Mouse (Mus musculus) intestine, embryonic 16.5 days (tissue): ENCODE measurements around the gene L3mbtl1. TPM values are rescaled to one million over a fixed set of nuclear protein-coding genes. Genes with fewer than 3 reads are reported as not detected.
A peak's percentile ranks its signal among the peaks of the same experiment; 100 is the strongest.

Experiments
- ATAC-seq: fragments of 200-750 bp; cut with Nextera tagmentation; 2 replicates; pipeline ENCODE4 v1.8.0; 2017; ENCODE audit warnings: moderate TSS enrichment, moderate library complexity
- H3K27ac ChIP-seq: fragments of 300-500 bp; sonication (generic); 2 replicates; pipeline ENCODE4 v1.5.1; 2014; ENCODE audit warnings: mild to moderate bottlenecking, low read length
- H3K27me3 ChIP-seq: fragments of 300-500 bp; sonication (generic); replicated peaks from 2 replicates; pipeline ENCODE4 v1.6.1; 2014; ENCODE audit warnings: low read length, control low read depth, mixed read lengths; ENCODE audit not compliant: control insufficient read depth, insufficient read depth
- H3K36me3 ChIP-seq: fragments of 300-500 bp; sonication (generic); 2 replicates; pipeline ENCODE4 v1.6.1; 2014; ENCODE audit warnings: low read length, control low read depth; ENCODE audit not compliant: control insufficient read depth, insufficient read depth
- H3K4me1 ChIP-seq: fragments of 300-500 bp; sonication (generic); 2 replicates; pipeline ENCODE4 v1.6.1; 2014; ENCODE audit warnings: low read length, control low read depth, mixed read lengths; ENCODE audit not compliant: control insufficient read depth, insufficient read depth
- H3K4me2 ChIP-seq: fragments of 300-500 bp; sonication (generic); 2 replicates; pipeline ENCODE4 v1.6.1; 2014; ENCODE audit warnings: low read depth, low read length, control low read depth
- H3K4me3 ChIP-seq: fragments of 300-500 bp; sonication (generic); 2 replicates; pipeline ENCODE4 v1.5.1; 2014; ENCODE audit warnings: mild to moderate bottlenecking, low read length
- H3K9ac ChIP-seq: fragments of 300-500 bp; sonication (generic); 2 replicates; pipeline ENCODE4 v1.6.1; 2014; ENCODE audit warnings: low read depth, low read length
- H3K9me3 ChIP-seq: fragments of 300-500 bp; sonication (generic); 2 replicates; pipeline ENCODE4 v1.6.1; 2016; ENCODE audit warnings: low read length, control low read depth; ENCODE audit not compliant: control insufficient read depth
- WGBS: fragments of 180-500 bp; shearing (Covaris S2); extraction: QIAGEN DNeasy Blood & Tissue Kit; methylation state at CpG from one replicate; pipeline ENCODE4 v1.1.7; 2014; 5-methylcytosine and 5-hydroxymethylcytosine counted together
- polyA plus RNA-seq: library from polyadenylated mRNA; unstranded; fragments of >200 nt; fragmentation: Nextera tagmentation; extraction: Ambion mirVana; gene quantifications from 2 replicates; pipeline ENCODE4 v1.2.1, GENCODE M21; 2015

The L3mbtl1 gene
- polyA plus RNA-seq, 1 experiment from 2014 or later, result 0.09 TPM

GRCm38 (mm10) chr2:162932706-162933105 lies 10.6 kb upstream of the L3mbtl1 start:
- Histone ChIP-seq H3K4me3 (peak overlapping the region; percentile 95), H3K9me3 (no peaks in the 10 kb centered on the region), H3K4me2 (peak overlapping the region; percentile 67), H3K4me1 (0 out of 2 replicates have a peak, but pooled peaks cover 3% of the 10 kb centered on the region), H3K36me3 (peaks cover 17% of the 10 kb centered on the region), H3K9ac (peak overlapping the region; percentile 100; the same call in 1 of the 2 replicates), H3K27ac (no peak overlapping the region), H3K27me3 (no peaks in the 10 kb centered on the region)
- 38% methylated on average over 4 of the region's 4 CpGs for WGBS
- ATAC-seq, result no peak

GRCm38 (mm10) chr2:162934421-162934820 lies 8.9 kb upstream of the L3mbtl1 start:
- 89% methylated on average over 19 of the region's 19 CpGs for WGBS
- Histone ChIP-seq H3K36me3 (peaks cover 17% of the 10 kb centered on the region), H3K9me3 (no peaks in the 10 kb centered on the region), H3K4me2 (no peak overlapping the region), H3K27me3 (no peaks in the 10 kb centered on the region), H3K4me3 (no peak overlapping the region), H3K9ac (no peak overlapping the region), H3K27ac (no peak overlapping the region), H3K4me1 (0 out of 2 replicates have a peak, but pooled peaks cover 3% of the 10 kb centered on the region)
- ATAC-seq, result no peak

GRCm38 (mm10) chr2:162935700-162936099 lies 7.6 kb upstream of the L3mbtl1 start:
- Histone ChIP-seq H3K4me2 (no peak overlapping the region), H3K27me3 (no peaks in the 10 kb centered on the region), H3K4me3 (no peak overlapping the region), H3K9me3 (no peaks in the 10 kb centered on the region), H3K27ac (no peak overlapping the region), H3K4me1 (0 out of 2 replicates have a peak, but pooled peaks cover 3% of the 10 kb centered on the region), H3K9ac (no peak overlapping the region), H3K36me3 (peaks cover 23% of the 10 kb centered on the region)
- ATAC-seq, result no peak
- WGBS, result 94% methylated on average over 3 of the region's 3 CpGs

- WGBS, result 67% methylated on average over 1 of the region's 1 CpGs
These were observed 3.7 kb upstream of the L3mbtl1 start for GRCm38 (mm10) chr2:162939562-162939961.

GRCm38 (mm10) chr2:162943931-162944330 lies 659 bp downstream of the L3mbtl1 start:
- 5% methylated on average over 11 of the region's 11 CpGs for WGBS
- Histone ChIP-seq H3K4me1 (peaks cover 8% of the 10 kb centered on the region), H3K4me3 (peak overlapping the region; percentile 61; the same call in 1 of the 2 replicates), H3K27ac (no peak overlapping the region), H3K9me3 (no peaks in the 10 kb centered on the region), H3K4me2 (peak overlapping the region; percentile 99), H3K36me3 (0 out of 2 replicates have a peak, but pooled peaks cover 7% of the 10 kb centered on the region), H3K27me3 (peaks cover 7% of the 10 kb centered on the region; the same call in 1 of the 2 replicates), H3K9ac (no peak overlapping the region)
- no peak for ATAC-seq

More at GRCm38 (mm10) chr2:162939562-162939961, 3.7 kb upstream of the L3mbtl1 start:
- H3K27me3 ChIP-seq, result peaks cover 7% of the 10 kb centered on the region; the same call in 1 of the 2 replicates
- no peaks in the 10 kb centered on the region for H3K9me3 ChIP-seq
- H3K27ac ChIP-seq, result no peak overlapping the region
- peaks cover 15% of the 10 kb centered on the region for H3K36me3 ChIP-seq
- no peak overlapping the region for H3K4me3 ChIP-seq
- H3K4me1 ChIP-seq, result peaks cover 8% of the 10 kb centered on the region
- H3K9ac ChIP-seq, result no peak overlapping the region
- no peak for ATAC-seq
- H3K4me2 ChIP-seq, result no peak overlapping the region

GRCm38 (mm10) chr2:162946964-162947363 lies 3.7 kb downstream of the L3mbtl1 start:
- Histone ChIP-seq H3K4me3 (no peak overlapping the region), H3K27me3 (peaks cover 7% of the 10 kb centered on the region; the same call in 1 of the 2 replicates), H3K9ac (no peak overlapping the region), H3K27ac (no peak overlapping the region), H3K4me1 (peaks cover 8% of the 10 kb centered on the region), H3K36me3 (no peaks in the 10 kb centered on the region), H3K9me3 (no peaks in the 10 kb centered on the region), H3K4me2 (no peak overlapping the region)
- no peak for ATAC-seq
- 87% methylated on average over 5 of the region's 5 CpGs for WGBS

- H3K27me3 ChIP-seq, result peaks cover 7% of the 10 kb centered on the region; the same call in 1 of the 2 replicates
- peak overlapping the region; percentile 45 for H3K4me2 ChIP-seq
- peak overlapping the region; percentile 33; the same call in 1 of the 2 replicates for H3K9ac ChIP-seq
- H3K27ac ChIP-seq, result no peak overlapping the region
- H3K4me1 ChIP-seq, result peaks cover 8% of the 10 kb centered on the region
- no peaks in the 10 kb centered on the region for H3K9me3 ChIP-seq
- H3K4me3 ChIP-seq, result peak overlapping the region; percentile 30
- no peaks in the 10 kb centered on the region for H3K36me3 ChIP-seq
- ATAC-seq, result peak; percentile 68
- WGBS, result 40% methylated on average over 15 of the region's 15 CpGs
These were observed 4.5 kb downstream of the L3mbtl1 start for GRCm38 (mm10) chr2:162947736-162948135.

GRCm38 (mm10) chr2:162948221-162948620 lies 4.9 kb downstream of the L3mbtl1 start:
- H3K4me2 ChIP-seq, result peak overlapping the region; percentile 45
- peak; percentile 20; the same call in 1 of the 2 replicates for ATAC-seq
- H3K36me3 ChIP-seq, result no peaks in the 10 kb centered on the region
- peaks cover 3% of the 10 kb centered on the region; the same call in 1 of the 2 replicates for H3K4me1 ChIP-seq
- no peaks in the 10 kb centered on the region for H3K9me3 ChIP-seq
- peak overlapping the region; percentile 33; the same call in 1 of the 2 replicates for H3K9ac ChIP-seq
- H3K4me3 ChIP-seq, result peak overlapping the region; percentile 30
- peaks cover 4% of the 10 kb centered on the region; the same call in 1 of the 2 replicates for H3K27me3 ChIP-seq
- no peak overlapping the region for H3K27ac ChIP-seq
- 58% methylated on average over 14 of the region's 14 CpGs for WGBS

GRCm38 (mm10) chr2:162950776-162951175 lies 7.5 kb downstream of the L3mbtl1 start:
- no peaks in the 10 kb centered on the region for H3K36me3 ChIP-seq
- H3K9me3 ChIP-seq, result no peaks in the 10 kb centered on the region
- no peak overlapping the region for H3K4me3 ChIP-seq
- 86% methylated on average over 2 of the region's 2 CpGs for WGBS
- H3K4me1 ChIP-seq, result no peaks in the 10 kb centered on the region
- no peak overlapping the region for H3K4me2 ChIP-seq
- no peak overlapping the region for H3K9ac ChIP-seq
- no peaks in the 10 kb centered on the region for H3K27me3 ChIP-seq
- H3K27ac ChIP-seq, result no peak overlapping the region
- no peak for ATAC-seq
